Mouse (Mus musculus): ENCODE measurements around the gene Syk.
A peak's percentile ranks its signal among the peaks of the same experiment; 100 is the strongest.

Gene Syk

DNA sequence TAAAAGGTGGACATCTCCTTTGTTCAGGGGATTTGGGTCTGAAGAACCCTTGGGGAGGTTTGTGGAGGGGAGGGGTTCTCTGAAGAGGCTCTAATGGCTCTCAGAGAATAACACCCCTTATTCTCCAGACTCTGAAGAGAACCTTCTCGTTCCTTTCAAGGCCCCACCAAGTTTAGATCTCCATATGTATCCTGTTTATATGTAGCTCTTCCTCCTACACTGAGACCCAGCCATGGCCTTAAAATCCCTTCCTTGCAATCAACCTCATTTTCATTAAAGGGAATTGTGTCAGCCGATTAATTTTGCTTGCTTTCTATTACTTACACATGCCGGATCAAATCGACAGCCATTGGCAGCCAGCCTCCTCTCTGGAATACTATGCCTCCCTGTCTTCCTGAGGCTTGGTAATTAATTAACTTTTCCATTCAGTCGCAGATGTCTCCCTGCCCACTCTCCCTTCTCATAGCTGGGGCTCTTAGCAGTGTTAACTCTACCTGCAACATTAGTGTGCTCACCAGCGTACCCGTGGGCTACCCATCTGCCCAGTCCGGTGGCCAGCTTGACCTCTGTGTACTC lies 13.7 kb upstream of the Syk start:
- no peak for DNase-seq (ENCODE audit: low read depth)

DNA sequence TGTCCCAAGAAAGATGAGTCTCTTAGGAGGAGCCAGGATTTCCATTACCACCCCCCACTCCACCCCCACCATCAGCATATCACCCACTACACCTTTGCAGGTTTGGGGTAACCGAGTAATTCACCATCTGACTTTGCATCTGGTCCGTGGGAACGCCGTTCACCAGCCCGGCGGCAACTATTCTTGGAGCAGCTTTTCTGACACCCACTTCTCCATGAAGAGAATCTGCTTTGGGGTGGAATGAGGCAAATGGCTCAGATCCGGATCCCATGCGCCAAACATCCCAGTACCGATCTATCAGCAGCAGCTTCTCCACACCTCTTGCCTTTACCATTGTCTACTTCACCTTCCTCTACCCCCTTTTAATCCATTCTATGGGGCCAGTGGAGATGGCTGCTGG lies 12.7 kb upstream of the Syk start:
- DNase-seq (ENCODE audit: low read depth) = no peak

GRCm38 (mm10) chr13:52571591-52572384 lies 11.2 kb upstream of the Syk start:
- DNase-seq (ENCODE audit: low read depth) = no peak

GRCm38 (mm10) chr13:52572451-52573446 lies 10.2 kb upstream of the Syk start:
- no peak for DNase-seq (ENCODE audit: low read depth)

- DNase-seq (ENCODE audit: low read depth) = no peak
Observed at GRCm38 (mm10) chr13:52574311-52574710, 8.7 kb upstream of the Syk start.

DNA sequence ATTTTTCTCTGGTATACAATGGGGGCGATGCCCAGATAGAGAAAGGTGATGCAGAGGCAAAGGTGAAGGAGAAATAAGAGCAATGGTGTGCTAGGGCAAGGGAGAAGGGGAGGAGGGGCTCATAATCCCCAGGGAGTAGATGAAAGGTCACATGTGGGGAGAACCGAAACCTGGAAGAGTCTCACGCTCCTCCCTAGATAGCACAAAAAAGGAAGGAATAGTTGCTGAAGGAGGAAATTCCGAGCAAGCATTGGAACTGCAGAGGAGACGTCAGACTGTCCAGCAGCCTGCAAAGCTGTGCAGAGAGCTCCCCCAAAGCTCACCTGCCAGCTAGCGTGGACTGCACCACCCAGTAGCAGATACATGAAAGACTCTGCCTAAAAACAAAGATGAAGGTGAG lies 7.5 kb upstream of the Syk start:
- no peak for DNase-seq (ENCODE audit: low read depth)

- DNase-seq (ENCODE audit: low read depth) = no peak
Observed at GRCm38 (mm10) chr13:52576021-52576614, 6.9 kb upstream of the Syk start.

GRCm38 (mm10) chr13:52576841-52577240 lies 6.1 kb upstream of the Syk start:
- DNase-seq (ENCODE audit: low read depth) = no peak

DNA sequence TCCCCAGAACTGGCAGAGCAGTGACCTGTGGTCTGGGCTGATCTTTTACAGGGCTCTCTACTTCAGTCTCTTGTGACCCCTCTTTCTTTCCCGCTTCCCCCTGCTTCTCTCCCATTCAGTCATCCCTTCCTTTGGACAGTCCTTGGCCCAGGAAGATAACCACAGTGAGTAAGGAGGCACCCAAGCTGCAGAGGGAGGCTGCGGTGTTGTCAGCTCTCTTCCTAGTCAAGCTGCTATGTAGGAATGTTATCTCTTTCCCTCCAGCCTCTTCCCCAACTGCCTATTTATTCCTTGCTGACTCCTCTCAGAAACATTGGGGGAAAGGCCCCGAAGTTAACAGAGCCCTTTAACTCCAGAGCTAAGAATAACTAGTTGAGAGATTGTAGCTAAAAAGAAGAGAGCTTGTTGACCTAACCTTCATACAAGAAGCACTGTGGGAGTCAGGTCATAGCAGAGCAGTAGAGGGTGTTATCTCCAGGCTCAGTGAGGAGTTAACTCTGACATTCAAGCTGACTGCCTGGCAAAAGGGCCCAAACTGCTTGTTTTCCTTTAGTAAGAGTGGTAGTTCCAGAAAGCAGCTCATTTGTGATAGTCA lies 5.5 kb upstream of the Syk start:
- DNase-seq (ENCODE audit: low read depth) = no peak

DNA sequence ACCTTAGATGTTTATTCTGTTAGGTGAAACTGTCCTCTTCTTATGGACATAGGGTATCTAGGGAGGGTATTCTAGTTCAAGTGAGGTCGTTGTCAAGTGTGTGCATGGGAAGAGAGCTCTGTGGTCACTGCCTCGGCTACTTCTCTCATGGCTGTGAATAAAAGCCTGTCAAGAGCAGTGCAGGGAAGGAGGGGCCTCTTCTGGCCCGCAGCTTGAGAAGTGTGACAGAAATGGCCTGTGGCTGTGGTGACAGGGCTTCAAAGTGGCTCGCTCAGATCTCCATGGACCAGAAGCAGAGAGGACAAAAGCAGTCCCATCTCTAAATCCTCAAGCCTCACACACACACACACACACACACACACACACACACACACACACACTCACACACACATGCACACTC lies 5.0 kb upstream of the Syk start:
- DNase-seq (ENCODE audit: low read depth) = no peak

GRCm38 (mm10) chr13:52578776-52579175 lies 4.2 kb upstream of the Syk start:
- DNase-seq (ENCODE audit: low read depth) = no peak

DNA sequence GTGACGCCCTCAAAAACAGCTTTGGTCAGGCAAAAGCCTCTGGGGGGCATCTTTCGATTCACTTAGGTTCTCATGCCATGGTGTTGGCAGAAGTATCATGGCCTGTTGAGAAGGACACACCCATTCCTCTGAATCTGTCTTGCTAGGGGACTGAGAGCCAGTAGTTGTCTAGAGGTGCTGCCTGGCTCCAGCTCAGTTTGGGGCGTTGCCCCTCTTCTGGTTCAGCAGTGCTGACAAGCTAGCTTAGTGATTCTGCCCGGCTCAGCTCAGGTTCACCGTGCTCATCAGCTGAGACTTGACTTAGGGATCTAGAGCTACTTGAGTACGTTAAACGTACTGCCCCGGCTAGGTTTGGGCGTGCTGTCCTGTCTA lies 481 bp upstream of the Syk start:
- peak; percentile 31 for DNase-seq (ENCODE audit: low read depth)

GRCm38 (mm10) chr13:52583943-52584562 lies 1.1 kb downstream of the Syk start:
- no peak for DNase-seq (ENCODE audit: low read depth)

- no peak for DNase-seq (ENCODE audit: low read depth)
Observed at GRCm38 (mm10) chr13:52584654-52585455, 1.9 kb downstream of the Syk start.

DNA sequence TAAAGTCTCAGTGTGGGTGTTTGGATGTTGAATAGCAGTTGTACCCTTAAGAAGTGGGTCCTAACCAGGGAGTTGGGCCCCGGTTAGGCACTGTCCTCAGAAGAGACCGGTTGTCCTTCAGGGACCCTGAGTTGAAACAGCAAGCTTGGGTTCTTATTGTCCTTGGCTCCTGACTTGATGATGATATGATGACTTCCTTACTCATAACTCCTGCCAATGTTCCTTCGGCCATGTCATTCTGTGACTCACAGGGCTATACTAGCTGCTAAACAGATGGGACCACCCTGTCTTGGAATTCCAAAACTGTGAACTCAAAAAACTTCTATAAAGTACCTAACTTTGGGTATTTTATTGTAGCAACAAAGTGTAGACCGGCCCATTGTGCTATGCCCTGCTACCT lies 4.8 kb downstream of the Syk start:
- DNase-seq (ENCODE audit: low read depth) = no peak

GRCm38 (mm10) chr13:52589043-52589442 lies 6.1 kb downstream of the Syk start:
- no peak for DNase-seq (ENCODE audit: low read depth)

- no peak for DNase-seq (ENCODE audit: low read depth)
Observed at GRCm38 (mm10) chr13:52591831-52592230, 8.9 kb downstream of the Syk start.

- DNase-seq (ENCODE audit: low read depth) = no peak
Observed at GRCm38 (mm10) chr13:52596692-52597091, 13.7 kb downstream of the Syk start.

DNA sequence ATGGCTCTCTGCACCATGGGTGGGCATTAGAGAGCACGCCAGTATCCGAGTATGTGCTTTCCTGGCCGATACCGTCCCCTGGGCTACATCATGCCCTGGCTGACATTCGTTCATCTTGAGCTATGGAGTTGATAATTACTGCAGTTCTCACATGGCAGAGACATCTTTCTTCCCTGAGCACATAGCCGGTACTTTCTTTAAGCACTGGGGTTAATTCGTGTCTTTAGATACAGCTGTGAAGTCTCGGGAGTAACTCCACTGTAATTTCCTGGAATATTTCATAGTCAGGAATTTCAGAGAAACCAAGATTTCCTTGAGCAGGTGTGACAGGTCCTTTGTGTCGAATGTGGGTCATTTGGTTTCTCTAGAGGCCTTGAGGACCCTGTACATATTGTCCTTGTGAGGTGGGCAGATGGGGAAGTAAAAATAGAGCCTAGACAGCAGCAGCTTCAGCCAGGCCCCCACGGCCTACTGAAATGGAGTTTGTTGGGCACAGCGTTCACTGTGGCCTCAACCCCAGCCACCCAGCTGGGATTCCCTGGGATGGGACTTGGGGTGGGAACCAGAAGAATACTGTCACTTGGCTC lies 14.2 kb downstream of the Syk start:
- DNase-seq (ENCODE audit: low read depth) = no peak

- DNase-seq (ENCODE audit: low read depth) = no peak
Observed at GRCm38 (mm10) chr13:52598233-52598632, 15.3 kb downstream of the Syk start.
